Mouse (Mus musculus) thymus, postnatal 0 days (tissue): ENCODE data around the gene Uba7. TPM values are rescaled to one million over a fixed set of nuclear protein-coding genes. Genes with fewer than 3 reads are reported as not detected.
A peak's percentile ranks its signal among the peaks of the same experiment; 100 is the strongest.

Experiments
- DNase-seq: peaks from one replicate; pipeline ENCODE4 v3.0.0-alpha.2; 2015; ENCODE audit warnings: low spot score
- polyA plus RNA-seq: library from polyadenylated mRNA; unstranded; fragments of >200 nt; fragmentation: Nextera tagmentation; extraction: Ambion mirVana; gene quantifications from 2 replicates; pipeline ENCODE4 v1.2.1, GENCODE M21; 2015

Gene Uba7
- polyA plus RNA-seq, 1 experiment from 2014 or later: 63.2 TPM

DNA sequence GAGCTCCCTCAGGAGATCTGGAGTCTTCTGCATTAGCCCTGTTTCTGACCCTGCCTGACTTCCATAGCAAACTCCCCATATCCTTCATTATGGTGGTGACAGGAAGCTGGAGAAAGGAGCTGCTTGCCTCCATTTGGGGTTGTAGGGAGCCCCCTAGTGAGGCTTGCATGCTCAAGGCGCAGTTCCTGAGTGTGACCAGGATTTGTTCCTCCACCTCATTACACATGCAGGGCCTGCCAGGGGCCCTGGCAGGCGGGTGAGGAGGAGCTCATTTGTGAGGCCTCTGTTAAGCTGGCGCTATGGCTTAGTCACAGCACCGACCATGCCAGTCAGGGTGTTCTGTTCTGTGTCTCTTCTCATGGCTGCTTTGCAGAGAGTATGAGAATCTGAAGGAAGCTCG is 13.4 kb upstream of the Uba7 start:
- DNase-seq: no peak

DNA sequence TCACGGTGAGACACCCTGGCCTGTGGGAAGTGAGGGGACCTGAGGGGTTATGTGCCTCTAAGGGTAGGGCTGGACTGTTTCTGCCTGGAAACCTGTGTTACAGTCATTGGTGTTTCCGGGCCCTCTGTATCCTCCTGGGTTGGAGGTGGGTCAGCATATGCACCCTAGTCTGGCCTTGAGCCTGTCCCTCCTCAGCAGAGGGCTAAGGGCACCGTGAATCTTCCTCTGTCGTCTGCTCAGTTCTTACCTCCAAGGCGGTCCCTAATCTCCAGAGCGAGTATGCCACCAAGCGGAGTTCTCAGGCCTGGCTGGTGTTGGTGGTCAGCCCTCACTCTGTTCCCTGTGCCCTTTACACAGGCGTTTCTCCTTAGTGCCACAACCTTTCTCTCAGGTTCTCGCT is 12.4 kb upstream of the Uba7 start:
- DNase-seq: no peak

DNA sequence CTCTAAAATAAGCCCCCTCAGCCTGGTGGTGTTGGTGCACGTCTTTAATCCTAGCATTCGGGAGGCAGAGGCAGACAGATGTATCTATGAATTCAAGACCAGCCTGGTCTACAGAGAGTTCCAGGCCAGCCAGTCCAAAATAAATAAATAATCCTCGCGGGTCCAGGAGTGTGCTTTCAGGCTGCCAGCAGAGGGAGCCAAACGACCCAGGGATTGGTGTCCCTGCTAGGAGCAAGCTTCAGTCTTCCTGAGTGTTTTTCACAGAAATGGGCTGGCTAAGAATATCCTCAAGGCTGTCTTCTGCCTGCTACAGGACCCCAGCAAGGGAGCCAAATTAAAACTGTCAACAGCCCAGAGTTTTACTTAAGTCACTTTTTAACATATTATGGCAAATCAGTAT is 11.6 kb upstream of the Uba7 start:
- peak; percentile 81 for DNase-seq

DNA sequence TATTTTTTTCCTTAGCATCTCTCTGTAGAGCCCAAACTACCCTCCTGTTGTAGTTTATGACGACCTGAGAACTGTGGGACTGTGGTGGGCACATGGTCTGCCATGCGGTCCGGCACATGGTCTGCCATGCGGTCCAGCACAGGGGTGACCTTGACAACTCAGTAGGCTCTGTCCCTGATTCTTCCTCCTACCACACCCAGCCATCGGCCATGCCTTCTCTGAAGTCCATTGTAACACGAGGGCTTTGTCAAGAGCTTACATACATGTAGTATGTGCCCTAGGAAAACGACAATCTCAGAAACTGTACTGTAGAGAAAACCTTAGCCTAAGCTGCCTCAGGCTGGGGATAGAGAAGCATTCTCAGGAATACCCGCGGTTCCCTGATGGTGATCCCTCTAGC is 10.6 kb upstream of the Uba7 start:
- no peak for DNase-seq

DNA sequence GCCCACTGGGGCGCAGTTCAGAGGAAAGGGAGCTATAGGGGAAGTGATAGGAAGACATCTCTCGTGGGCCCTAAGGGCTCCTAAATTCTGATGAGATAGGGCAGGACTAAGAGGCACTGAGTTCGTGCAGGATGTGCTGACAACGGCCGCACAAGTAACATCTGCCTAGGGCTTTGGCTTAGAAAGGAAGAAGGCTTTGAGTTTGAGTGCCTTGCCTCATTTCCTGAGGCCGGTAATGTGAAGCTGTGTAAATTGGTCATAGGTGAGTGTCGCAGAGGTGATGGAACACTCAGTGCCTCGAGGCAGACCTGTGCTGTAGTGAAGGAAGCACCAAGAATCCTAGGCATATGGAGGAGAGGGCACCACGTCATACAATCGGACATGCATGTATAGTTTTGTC is 8.6 kb upstream of the Uba7 start:
- DNase-seq: no peak

DNA sequence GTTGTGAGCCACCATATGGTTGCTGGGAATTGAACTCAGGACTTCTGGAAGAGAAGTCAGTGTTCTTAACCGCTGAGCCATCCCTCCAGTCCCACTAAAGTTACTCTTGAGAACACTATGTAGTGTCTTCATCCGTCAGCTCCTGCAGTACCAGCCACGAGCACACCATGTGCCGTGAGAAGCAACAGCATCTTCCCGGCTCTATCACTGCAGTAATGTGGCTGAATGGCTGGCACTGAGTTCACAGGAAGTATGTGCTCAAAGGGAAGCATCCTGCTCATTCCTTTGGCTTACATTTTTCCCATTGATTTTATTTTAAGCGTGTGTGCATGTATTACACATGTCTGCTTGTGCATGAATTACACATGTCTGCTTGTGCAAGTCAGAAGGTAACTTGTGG is 7.9 kb upstream of the Uba7 start:
- no peak for DNase-seq

DNA sequence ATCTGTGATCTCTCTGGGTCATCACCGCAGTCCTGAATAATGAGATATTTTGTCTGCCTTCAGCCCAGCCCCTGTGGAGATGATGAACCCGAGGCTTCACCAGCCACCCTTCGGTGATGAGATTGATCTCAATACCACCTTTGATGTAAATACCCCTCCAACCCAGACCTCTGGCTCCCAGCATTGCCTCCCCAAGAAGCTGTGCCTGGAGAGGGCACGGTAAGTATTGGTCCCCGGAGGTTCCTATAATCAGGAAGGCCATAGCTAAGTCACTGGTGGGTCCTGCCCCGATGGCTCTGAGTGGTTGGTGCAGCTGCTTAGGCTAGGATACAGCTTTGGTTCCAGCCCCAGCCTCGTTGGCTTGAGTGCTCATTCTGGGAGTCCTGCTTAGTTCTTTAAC is 6.8 kb upstream of the Uba7 start:
- DNase-seq: no peak

DNA sequence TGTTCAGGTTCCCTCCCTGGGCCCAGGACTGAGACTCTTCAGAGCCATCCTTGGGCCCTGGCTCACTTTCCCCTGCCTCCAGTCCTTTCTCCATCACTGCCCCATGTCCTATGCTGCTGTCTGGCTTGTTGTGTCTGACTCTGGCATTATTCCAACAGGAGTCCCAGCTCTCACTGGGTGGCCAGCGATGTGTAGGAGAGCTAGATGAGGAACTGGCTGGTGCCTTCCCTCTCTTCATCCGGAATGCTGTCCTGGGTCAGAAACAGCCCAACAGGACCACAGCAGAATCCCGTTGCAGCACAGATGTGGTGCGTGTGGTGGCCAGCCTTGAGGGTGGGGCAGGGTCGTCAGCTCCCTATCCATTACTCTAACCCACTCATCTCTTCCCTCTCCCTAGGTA is 5.0 kb upstream of the Uba7 start:
- DNase-seq: no peak

DNA sequence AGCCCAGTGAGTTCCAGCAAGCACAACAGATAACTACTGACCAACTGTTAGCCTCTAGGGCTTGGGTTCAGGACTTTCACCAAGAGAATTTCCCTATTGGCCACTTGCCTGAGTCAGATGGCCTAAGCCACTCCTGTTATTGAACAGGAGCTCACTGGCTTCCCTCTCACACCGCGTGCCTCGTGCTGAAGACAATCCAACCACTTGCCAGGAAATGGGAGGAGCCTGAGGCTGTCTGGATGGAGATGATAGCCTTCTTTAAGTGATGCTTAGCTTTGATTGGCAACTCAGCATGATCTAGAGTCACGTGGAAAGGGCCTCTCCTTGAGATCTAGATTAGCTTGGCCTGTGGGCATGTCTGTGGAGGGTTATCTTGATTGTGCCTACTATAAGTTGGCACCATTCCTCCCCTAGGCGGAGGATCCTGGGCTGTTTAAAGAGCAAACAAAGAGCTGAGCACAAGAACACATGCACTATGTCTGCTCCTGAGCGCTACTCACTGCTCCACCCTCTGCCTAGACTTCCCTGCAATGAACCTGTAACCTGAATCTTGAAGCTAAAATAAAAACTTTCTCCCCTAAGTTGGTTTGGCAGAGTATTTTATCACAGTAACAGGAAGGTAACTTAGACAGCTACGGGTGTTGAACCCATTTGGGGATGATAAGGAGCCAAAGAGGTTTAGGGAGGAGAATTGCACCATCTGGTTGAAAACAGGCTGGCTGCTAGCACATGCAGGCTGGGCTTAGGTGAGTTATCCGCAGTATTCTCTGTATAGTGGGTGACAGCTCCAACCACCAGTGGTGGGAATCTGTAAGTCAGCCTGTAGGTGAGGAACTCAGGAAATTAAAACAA is 3.4 kb upstream of the Uba7 start:
- no peak for DNase-seq

DNA sequence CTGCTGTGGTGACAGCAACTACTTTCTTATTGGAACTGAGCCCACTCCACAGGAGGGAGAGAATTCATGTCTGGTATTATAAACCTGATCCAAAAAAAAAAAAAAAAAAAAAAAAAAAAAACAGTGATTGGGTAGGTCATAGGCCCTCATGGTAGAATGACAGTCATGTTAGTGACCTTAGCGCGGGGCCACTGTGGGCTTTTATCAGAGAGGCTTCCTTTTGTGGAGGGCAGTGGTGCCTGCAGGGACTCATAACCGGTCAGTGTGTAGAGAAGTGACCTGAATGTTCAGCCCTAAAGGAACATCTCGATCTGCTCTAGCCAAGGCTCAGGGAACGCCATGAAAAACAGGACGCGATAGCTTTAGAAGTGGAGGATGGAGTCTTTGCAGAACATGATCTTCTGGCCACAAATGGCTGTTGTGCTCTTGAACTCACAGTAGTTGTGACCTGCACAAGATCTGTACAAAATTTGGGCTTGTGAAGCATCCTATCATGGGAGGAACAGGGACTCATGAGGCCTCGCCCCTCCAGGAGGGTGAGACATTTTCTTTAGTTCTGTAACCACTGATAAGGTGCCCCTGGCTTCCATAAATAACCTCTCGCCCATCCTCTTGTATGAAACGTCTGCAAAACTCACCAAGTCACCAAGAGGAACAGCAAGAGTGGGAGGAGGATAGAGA is 674 bp upstream of the Uba7 start:
- no peak for DNase-seq

DNA sequence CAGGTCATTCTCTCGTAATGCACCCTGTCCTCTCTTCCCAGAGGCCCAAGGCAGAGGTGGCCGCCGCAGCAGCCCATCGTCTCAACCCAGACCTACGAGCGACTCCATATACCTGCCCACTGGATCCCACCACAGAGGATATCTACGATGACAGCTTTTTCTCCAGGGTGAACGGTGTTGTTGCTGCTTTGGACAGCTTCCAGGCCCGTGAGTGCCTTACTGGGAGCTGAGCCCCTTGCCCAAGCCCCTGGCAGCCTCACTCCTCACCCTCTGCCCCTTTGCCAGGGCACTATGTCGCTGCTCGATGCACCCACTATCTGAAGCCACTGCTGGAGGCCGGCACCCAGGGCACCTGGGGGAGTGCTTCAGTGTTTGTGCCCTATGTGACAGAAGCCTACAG is 3.5 kb downstream of the Uba7 start:
- no peak for DNase-seq

DNA sequence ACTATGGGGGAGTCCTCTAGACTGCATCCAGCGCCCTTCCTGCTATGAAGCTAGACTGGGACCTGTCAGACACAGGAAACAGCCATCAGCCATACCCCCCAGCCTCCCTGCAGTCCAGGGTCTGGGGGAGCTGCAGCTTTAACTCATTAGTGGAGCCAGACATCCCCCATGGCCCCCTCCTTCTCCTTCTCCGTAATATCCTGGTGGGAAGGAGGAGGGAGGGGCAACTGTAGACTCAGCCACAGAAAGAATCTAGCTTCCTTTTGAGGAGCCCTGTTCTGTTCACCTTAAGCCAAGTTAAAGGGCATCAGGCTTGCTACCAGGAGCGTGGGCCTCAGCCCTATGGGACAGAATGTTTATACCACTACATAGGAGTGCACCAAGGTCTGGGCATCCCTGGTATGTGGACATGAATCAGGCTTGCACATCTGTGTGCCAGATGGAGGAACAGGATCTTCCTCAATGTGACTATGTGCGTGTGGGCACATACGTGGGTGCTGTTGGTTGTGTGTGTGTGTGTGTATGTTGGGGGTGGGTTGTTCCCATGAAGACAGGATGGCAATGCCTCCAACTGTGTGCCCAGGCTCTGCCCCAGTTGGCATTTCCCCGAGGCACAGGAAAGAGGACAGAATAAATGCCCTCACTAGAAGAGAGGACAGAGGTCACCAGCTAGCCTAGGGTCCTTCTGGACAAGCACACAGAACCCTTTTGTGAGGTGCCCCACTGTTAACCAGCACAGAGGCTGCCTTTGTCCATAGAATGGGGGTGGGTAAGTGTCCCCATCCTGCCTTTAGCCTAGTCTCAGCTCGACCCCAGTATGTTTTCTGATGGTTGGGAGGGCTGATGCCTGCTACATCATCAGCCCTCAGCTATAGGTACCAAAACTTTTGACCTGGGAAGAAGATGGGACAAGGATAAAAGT is 6.6 kb downstream of the Uba7 start:
- DNase-seq: peak; percentile 51

DNA sequence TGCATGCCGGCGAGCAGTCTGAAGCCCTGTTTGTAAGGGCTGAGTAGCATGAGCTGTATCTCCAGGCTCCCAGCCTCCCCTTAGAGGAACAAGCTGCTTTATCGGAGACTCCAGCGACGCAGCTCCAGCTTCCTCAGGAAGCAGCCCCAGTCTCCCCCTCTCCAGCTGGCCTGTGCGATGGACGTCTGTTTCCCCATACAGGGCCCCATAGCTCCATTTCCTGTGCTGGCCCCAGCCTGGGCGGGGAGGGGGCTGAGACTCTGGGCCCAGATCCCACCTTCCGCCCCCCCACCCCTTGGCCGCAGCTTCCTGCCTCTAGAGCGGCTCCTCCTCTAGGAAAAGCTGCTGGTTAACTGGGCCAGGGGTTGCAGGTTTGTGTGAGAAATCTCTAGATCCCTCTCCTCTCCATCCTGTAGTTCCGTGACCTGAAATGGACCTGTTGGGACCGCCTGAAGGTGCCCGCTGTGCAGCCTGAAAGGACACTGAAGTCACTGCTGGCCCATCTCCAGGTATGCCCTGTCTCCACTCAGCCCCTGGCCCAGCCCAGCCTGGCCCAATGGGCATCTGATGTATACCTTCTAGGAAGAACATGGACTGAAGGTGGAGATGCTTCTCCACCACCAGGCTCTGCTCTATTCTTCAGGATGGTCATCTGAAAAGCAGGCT is 7.5 kb downstream of the Uba7 start, which contains the start of gene Gm20661:
Gene Gm20661 (plus strand): TSS at position 378 of the 666 bp plus-strand sequence.
- DNase-seq: peak; percentile 81

DNA sequence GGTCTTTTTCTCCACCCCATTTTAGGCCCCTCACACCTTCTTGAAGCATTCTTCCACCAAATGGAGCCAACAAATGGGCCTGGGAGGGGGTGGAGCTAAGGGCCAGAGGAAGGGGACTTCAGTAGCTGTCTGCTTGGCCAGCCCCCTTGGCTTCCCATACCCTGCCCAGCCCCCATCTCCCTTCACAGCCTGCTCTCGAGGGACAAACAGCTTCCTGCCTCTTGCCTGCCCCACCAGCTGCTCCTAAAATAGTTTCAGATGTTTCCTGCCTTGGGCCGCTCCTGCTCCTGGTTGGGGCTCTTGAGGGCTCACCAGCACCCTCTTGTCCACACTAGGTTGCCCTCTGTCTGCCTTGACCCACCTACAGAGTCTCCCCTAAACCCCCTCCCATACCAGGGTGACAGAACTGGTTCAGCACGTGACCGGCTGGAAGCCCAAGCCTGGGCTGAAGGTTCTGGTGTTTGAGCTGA is 8.2 kb downstream of the Uba7 start:
- peak; percentile 50 for DNase-seq

DNA sequence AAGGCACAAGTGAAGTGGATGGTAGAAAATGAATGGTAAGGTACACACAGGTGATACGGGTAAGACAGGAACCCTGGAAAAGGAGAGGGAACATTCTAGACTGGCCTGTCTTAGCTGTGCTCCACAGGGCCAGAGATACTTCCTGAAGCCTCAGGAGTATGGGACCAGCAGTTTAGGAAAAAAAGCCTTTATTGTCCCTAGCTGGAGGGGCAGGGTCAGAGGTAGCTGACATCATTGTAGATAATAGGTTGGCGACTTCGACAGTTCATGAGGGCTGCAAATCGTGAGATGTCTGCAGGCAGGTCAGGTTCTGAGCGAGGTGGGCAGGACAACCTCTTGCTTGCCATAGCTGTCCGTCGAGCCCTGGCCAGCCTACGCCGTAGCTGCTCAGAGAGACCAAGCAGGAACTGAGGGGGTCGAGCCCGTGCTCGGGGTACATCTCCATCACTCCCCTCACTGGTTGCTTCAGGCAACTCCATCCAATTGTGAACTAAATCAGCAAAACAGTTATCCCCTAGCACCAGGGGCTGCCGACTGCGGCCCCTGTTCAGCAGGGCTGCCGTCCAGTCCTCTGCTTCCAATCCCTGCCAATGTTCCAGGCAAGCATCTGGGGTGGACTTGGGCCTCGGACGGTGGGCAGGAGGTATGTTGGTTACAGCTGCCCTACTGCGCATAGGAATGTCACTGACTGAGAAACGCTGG is 8.9 kb downstream of the Uba7 start:
- DNase-seq: no peak

DNA sequence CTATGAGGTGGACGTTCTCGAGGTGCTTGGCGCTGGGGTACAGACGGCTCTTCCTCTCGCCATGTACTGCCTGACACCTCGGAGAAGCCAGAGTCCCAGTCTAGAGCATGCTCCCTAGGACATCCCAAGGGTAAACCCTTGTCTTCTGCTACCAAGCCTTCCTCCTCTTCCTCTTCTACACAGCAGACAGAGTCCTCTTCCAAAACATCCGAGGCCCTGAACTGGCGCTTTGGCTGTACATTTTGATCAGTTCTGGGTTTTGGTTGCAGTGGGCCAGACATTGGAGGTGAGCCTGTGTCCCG is 9.4 kb downstream of the Uba7 start:
- DNase-seq: no peak

DNA sequence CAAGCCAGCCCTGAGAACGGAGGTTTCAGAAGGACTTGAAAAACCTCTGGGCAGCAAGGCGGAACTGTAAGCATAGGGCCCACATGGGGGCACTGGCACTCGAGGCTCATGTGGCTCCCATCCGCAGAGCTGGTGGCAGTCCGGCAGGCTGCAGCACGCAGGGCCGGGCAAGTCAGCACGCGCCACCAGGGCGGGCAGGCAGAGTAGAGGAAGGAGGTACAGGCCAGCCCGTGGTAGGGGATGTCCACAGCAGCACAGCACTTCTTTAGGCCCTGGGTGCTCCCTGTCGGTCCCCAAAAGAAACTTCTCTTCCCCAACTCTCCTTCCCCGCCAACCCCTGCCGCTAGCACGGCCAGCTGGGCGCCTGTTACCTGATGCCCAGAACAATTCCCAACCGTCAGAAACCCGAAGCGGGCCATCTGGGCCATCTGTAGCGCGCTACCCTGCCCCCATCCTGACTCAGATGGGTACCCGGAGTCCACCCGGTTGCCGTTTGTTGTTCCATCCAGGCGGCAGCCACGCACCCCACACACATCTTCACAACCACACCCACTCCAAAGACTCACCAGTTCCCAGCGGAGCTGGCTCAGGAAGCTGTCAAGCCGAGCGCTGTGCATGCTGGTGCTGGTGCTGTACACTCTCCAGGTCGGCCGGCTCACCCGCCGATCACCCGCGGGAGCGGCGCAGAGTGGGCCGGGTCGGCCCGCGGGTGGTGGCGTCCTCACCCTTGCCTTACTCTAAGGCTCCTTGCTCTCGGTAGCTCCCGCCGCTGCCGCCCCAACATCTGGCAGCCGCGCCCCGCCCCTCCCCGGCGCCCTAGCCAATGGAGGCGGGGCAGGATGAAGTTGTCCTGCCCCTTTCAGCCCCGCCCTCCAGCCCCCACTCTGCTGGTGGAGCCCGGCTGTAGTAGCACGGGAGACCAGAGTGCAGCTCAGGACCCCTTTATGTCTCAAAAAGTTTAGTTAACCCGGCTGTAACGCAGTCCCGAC is 10.1 kb downstream of the Uba7 start, which contains the start of gene Inka1:
Gene Inka1 (minus strand): TSS at position 749 of the 989 bp plus-strand sequence.
- peak; percentile 95 for DNase-seq

DNA sequence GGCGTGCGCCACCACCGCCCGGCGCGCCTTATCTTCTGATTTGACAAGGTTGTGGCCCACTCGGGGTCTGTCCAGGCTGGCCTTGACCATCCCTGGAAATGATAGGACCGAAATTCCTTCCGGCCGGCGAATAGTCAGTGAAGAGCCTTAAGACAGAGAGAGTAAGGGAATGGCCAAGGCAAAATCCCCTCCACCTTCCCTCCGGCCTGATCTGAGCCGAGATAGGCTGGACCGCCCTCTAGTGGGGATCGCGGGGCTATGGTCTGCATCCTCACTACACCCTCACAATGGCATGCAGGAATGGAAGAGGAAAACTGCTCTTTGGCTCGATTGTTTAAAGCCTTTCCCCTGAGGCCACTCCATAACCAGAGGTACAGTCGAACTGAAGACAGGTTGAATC is 11.1 kb downstream of the Uba7 start:
- peak; percentile 75 for DNase-seq

DNA sequence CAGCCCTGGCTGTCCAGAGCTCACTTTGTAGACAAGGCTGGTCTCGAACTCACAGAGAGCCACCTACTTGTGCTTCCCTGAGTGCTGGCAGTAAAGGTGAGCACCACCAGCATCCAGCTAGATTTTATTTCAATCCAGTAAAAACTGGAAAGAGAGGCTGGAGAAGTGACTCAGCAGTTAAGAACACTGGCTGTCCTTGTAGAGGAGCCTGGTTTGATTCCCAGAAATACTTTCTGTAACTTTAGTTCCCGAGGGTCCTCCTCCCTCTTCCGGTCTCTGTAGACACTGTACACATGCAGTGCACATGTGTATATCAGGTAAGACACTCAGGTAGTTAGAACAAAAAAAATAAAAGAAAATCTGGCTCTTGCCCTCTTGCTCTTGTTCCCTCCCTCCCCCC is 12.6 kb downstream of the Uba7 start:
- DNase-seq: no peak
